Mouse (Mus musculus): Measurements from ENCODE around the gene Gstp3. TPM values are rescaled to one million over a fixed set of nuclear protein-coding genes. Genes with fewer than 3 reads are reported as not detected.

Gstp3 gene
- not detected in 4 replicates for total RNA-seq (2023; ENCODE audit: inconsistent age)

GRCm38 (mm10) chr19:4059069-4059740, at the start of gene Gstp3:
Gene Gstp3 (minus strand): TSS chr19:4059569.

GRCm38 (mm10) chr19:4099837-4100717, 40.7 kb upstream of the Gstp3 start, which contains the start of gene Pitpnm1:
Gene Pitpnm1 (plus strand): TSS chr19:4099998.

GRCm38 (mm10) chr19:4096642-4097440, 37.5 kb upstream of the Gstp3 start, which contains the start of gene Cdk2ap2:
Gene Cdk2ap2 (plus strand): TSS chr19:4097182.

GRCm38 (mm10) chr19:4081394-4081793, 22.0 kb upstream of the Gstp3 start, which contains the start of gene Cabp2:
Gene Cabp2 (plus strand): TSS chr19:4081578.

GRCm38 (mm10) chr19:4045966-4046865, 13.2 kb downstream of the Gstp3 start, which contains the start of gene Gstp2:
Gene Gstp2 (minus strand): TSS chr19:4046023.

GRCm38 (mm10) chr19:4037788-4038232, 21.6 kb downstream of the Gstp3 start, which contains the start of gene Gstp1:
Gene Gstp1 (minus strand): TSS chr19:4037985.

GRCm38 (mm10) chr19:4012432-4013022, 46.8 kb downstream of the Gstp3 start, which contains the start of gene Ndufv1:
Gene Ndufv1 (minus strand): TSS chr19:4012806.

Other genes with a start within 250 kb of the Gstp3 start
- 51.3 to 66.2 TPM (median 60.2 TPM) in 4 replicates for gene Chka, start 207.8 kb downstream of the Gstp3 start, total RNA-seq (2023; ENCODE audit: inconsistent age)
- 135 to 176 TPM (median 152 TPM) in 4 replicates for gene Tcirg1, start 152.4 kb downstream of the Gstp3 start, total RNA-seq (2023; ENCODE audit: inconsistent age)
- gene Ndufs8, start 146.8 kb downstream of the Gstp3 start, total RNA-seq (2023; ENCODE audit: inconsistent age) = 84.9 to 96.2 TPM (median 92.2 TPM) in 4 replicates
- gene Aldh3b1, start 129.8 kb downstream of the Gstp3 start, total RNA-seq (2023; ENCODE audit: inconsistent age) = 8.7 to 9.6 TPM (median 9.1 TPM) in 4 replicates
- 548 to 668 TPM (median 607 TPM) in 4 replicates for gene Unc93b1, start 124.4 kb downstream of the Gstp3 start, total RNA-seq (2023; ENCODE audit: inconsistent age)
- 0.60 TPM in 1 of 4 replicates, not detected in the others for gene Aldh3b3, start 100.9 kb downstream of the Gstp3 start, total RNA-seq (2023; ENCODE audit: inconsistent age)
- gene Aldh3b2, start 87.2 kb downstream of the Gstp3 start, total RNA-seq (2023; ENCODE audit: inconsistent age) = 0.22 to 0.38 TPM in 2 of 4 replicates, not detected in the others
- not detected in 4 replicates for gene Acy3, start 73.0 kb downstream of the Gstp3 start, total RNA-seq (2023; ENCODE audit: inconsistent age)
- gene Tbx10, start 66.8 kb downstream of the Gstp3 start, total RNA-seq (2023; ENCODE audit: inconsistent age) = not detected in 4 replicates
- 22.3 to 28.3 TPM (median 25.0 TPM) in 4 replicates for gene Nudt8, start 59.0 kb downstream of the Gstp3 start, total RNA-seq (2023; ENCODE audit: inconsistent age)
- gene Gm49405, start 58.9 kb downstream of the Gstp3 start, total RNA-seq (2023; ENCODE audit: inconsistent age) = 3.2 to 4.8 TPM (median 4.4 TPM) in 4 replicates
- 8.6 to 10.7 TPM (median 10.2 TPM) in 4 replicates for gene Doc2g, start 56.3 kb downstream of the Gstp3 start, total RNA-seq (2023; ENCODE audit: inconsistent age)
- gene Ndufv1, start 46.8 kb downstream of the Gstp3 start, total RNA-seq (2023; ENCODE audit: inconsistent age) = 83.3 to 94.8 TPM (median 93.6 TPM) in 4 replicates
- 129 to 162 TPM (median 142 TPM) in 4 replicates for gene Gstp1, start 21.6 kb downstream of the Gstp3 start, total RNA-seq (2023; ENCODE audit: inconsistent age)
- 8.5 to 13.7 TPM (median 10.5 TPM) in 4 replicates for gene Gstp2, start 13.5 kb downstream of the Gstp3 start, total RNA-seq (2023; ENCODE audit: inconsistent age)
- gene Cabp2, start 22.0 kb upstream of the Gstp3 start, total RNA-seq (2023; ENCODE audit: inconsistent age) = not detected in 4 replicates
- 125 to 143 TPM (median 131 TPM) in 4 replicates for gene Cdk2ap2, start 37.6 kb upstream of the Gstp3 start, total RNA-seq (2023; ENCODE audit: inconsistent age)
- 177 to 203 TPM (median 187 TPM) in 4 replicates for gene Pitpnm1, start 40.4 kb upstream of the Gstp3 start, total RNA-seq (2023; ENCODE audit: inconsistent age)
- 93.0 to 109 TPM (median 99.7 TPM) in 4 replicates for gene Aip, start 66.3 kb upstream of the Gstp3 start, total RNA-seq (2023; ENCODE audit: inconsistent age)
- gene Gpr152, start 80.2 kb upstream of the Gstp3 start, total RNA-seq (2023; ENCODE audit: inconsistent age) = 0.38 to 0.78 TPM (median 0.69 TPM) in 4 replicates
- gene Cabp4, start 84.5 kb upstream of the Gstp3 start, total RNA-seq (2023; ENCODE audit: inconsistent age) = 1.8 to 2.4 TPM (median 2.0 TPM) in 4 replicates
- 142 to 167 TPM (median 154 TPM) in 4 replicates for gene Coro1b, start 89.0 kb upstream of the Gstp3 start, total RNA-seq (2023; ENCODE audit: inconsistent age)
- gene Ptprcap, start 94.0 kb upstream of the Gstp3 start, total RNA-seq (2023; ENCODE audit: inconsistent age) = 373 to 450 TPM (median 401 TPM) in 4 replicates
- 49.7 to 66.7 TPM (median 51.3 TPM) in 4 replicates for gene Rps6kb2, start 103.8 kb upstream of the Gstp3 start, total RNA-seq (2023; ENCODE audit: inconsistent age)
- gene Carns1, start 115.9 kb upstream of the Gstp3 start, total RNA-seq (2023; ENCODE audit: inconsistent age) = 78.2 to 88.7 TPM (median 80.1 TPM) in 4 replicates
- gene Tbc1d10c, start 131.7 kb upstream of the Gstp3 start, total RNA-seq (2023; ENCODE audit: inconsistent age) = 250 to 285 TPM (median 268 TPM) in 4 replicates
- 381 to 449 TPM (median 412 TPM) in 4 replicates for gene Ppp1ca, start 132.5 kb upstream of the Gstp3 start, total RNA-seq (2023; ENCODE audit: inconsistent age)
- gene Rad9a, start 142.1 kb upstream of the Gstp3 start, total RNA-seq (2023; ENCODE audit: inconsistent age) = 53.6 to 56.9 TPM (median 55.2 TPM) in 4 replicates
- 141 to 150 TPM (median 145 TPM) in 4 replicates for gene Clcf1, start 154.7 kb upstream of the Gstp3 start, total RNA-seq (2023; ENCODE audit: inconsistent age)
- not detected in 4 replicates for gene AC109138.7, start 154.8 kb upstream of the Gstp3 start, total RNA-seq (2023; ENCODE audit: inconsistent age)
- gene Pold4, start 172.3 kb upstream of the Gstp3 start, total RNA-seq (2023; ENCODE audit: inconsistent age) = 199 to 218 TPM (median 212 TPM) in 4 replicates
- 22.2 to 34.5 TPM (median 24.6 TPM) in 4 replicates for gene Ssh3, start 209.6 kb upstream of the Gstp3 start, total RNA-seq (2023; ENCODE audit: inconsistent age)
- gene Ankrd13d, start 223.6 kb upstream of the Gstp3 start, total RNA-seq (2023; ENCODE audit: inconsistent age) = 22.0 to 30.9 TPM (median 23.6 TPM) in 4 replicates
- gene Grk2, start 246.7 kb upstream of the Gstp3 start, total RNA-seq (2023; ENCODE audit: inconsistent age) = 533 to 592 TPM (median 549 TPM) in 4 replicates

Data from B cell, adult (primary cell).